Mouse (Mus musculus): ENCODE measurements around the gene Ceacam9.

Ceacam9 gene

GRCm38 (mm10) chr7:16745373-16745772 lies 23.6 kb downstream of the Ceacam9 start:
- DNase-seq (ENCODE audit: low read depth): no peak

- DNase-seq (ENCODE audit: low read depth): peak; percentile 56
Measured at GRCm38 (mm10) chr7:16746093-16746492, 24.4 kb downstream of the Ceacam9 start.

- no peak for DNase-seq (ENCODE audit: low read depth)
Measured at GRCm38 (mm10) chr7:16747656-16748055, 25.9 kb downstream of the Ceacam9 start.

GRCm38 (mm10) chr7:16752016-16752415 lies 30.3 kb downstream of the Ceacam9 start:
- DNase-seq (ENCODE audit: low read depth): no peak

- no peak for DNase-seq (ENCODE audit: low read depth)
Measured at GRCm38 (mm10) chr7:16755362-16756017, 33.8 kb downstream of the Ceacam9 start.

- DNase-seq (ENCODE audit: low read depth): no peak
Measured at GRCm38 (mm10) chr7:16758872-16759574, 37.3 kb downstream of the Ceacam9 start.

GRCm38 (mm10) chr7:16760292-16760691 lies 38.6 kb downstream of the Ceacam9 start:
- no peak for DNase-seq (ENCODE audit: low read depth)

GRCm38 (mm10) chr7:16761005-16761481 lies 39.3 kb downstream of the Ceacam9 start:
- DNase-seq (ENCODE audit: low read depth): no peak

- no peak for DNase-seq (ENCODE audit: low read depth)
Measured at GRCm38 (mm10) chr7:16761630-16762029, 39.9 kb downstream of the Ceacam9 start.

GRCm38 (mm10) chr7:16763463-16764218 lies 41.9 kb downstream of the Ceacam9 start:
- no peak for DNase-seq (ENCODE audit: low read depth)

GRCm38 (mm10) chr7:16766443-16766842 lies 44.7 kb downstream of the Ceacam9 start:
- no peak for DNase-seq (ENCODE audit: low read depth)

Measured in c-Kit-positive CD71-positive TER-119-negative erythroid progenitor cells, embryonic 14.5 days (primary cell).